Mouse (Mus musculus) layer of hippocampus, postnatal 10 days (tissue): ENCODE measurements around the gene Il15. TPM values are rescaled to one million over a fixed set of nuclear protein-coding genes. Genes with fewer than 3 reads are reported as not detected.

Experiments
- DNase-seq, 2 experiments: peaks; one replicate each; pipeline ENCODE4 v3.0.0; 2021; ENCODE audit warnings: low spot score in 2 of 2
- long read RNA-seq: library from polyadenylated mRNA; stranded (forward); transcript quantifications from one replicate; pipeline ENCODE4 v2.0.0, GENCODE M21; 2023
- total RNA-seq, 2 experiments: library from RNA; stranded (reverse); gene quantifications; 2 replicates each; pipeline ENCODE4 v1.2.3; 2021

The Il15 gene
- total RNA-seq: 1 to 10 TPM in 1 of 2 experiments, under 1 TPM in 1; 0.91 to 1.3 TPM
- long read RNA-seq, partial matches to known transcripts: 0 of 1 reads
- long read RNA-seq, other reads (novel, unspliced or antisense): 0 of 1 reads

- DNase-seq: peak; percentile 13 to 20
Measured at GRCm38 (mm10) chr8:82402686-82403330, at the start of gene Il15. TSS of gene Il15 (minus strand) at chr8:82403222.

- no peak for DNase-seq
Measured at GRCm38 (mm10) chr8:82444897-82445296, 41.9 kb upstream of the Il15 start.

GRCm38 (mm10) chr8:82416587-82417340 lies 13.7 kb upstream of the Il15 start:
- no peak for DNase-seq

- DNase-seq: no peak
Measured at GRCm38 (mm10) chr8:82415485-82415884, 12.5 kb upstream of the Il15 start.

GRCm38 (mm10) chr8:82410135-82410534 lies 7.1 kb upstream of the Il15 start:
- DNase-seq: no peak

- DNase-seq: no peak
Measured at GRCm38 (mm10) chr8:82407060-82407459, 4.0 kb upstream of the Il15 start.

- DNase-seq: no peak
Measured at GRCm38 (mm10) chr8:82404068-82404467, 1.0 kb upstream of the Il15 start.

- DNase-seq: peak; percentile 6 to 19
Measured at GRCm38 (mm10) chr8:82402261-82402685, 749 bp downstream of the Il15 start.

- no peak for DNase-seq
Measured at GRCm38 (mm10) chr8:82401490-82401889, 1.5 kb downstream of the Il15 start.

- DNase-seq: no peak
Measured at GRCm38 (mm10) chr8:82401059-82401458, 2.0 kb downstream of the Il15 start.

- no peak for DNase-seq
Measured at GRCm38 (mm10) chr8:82400376-82400775, 2.6 kb downstream of the Il15 start.

- no peak for DNase-seq
Measured at GRCm38 (mm10) chr8:82398546-82398945, 4.5 kb downstream of the Il15 start.

GRCm38 (mm10) chr8:82391258-82391657 lies 11.8 kb downstream of the Il15 start:
- no peak for DNase-seq

- DNase-seq: no peak
Measured at GRCm38 (mm10) chr8:82388356-82388902, 14.6 kb downstream of the Il15 start.

GRCm38 (mm10) chr8:82387614-82388013 lies 15.4 kb downstream of the Il15 start:
- DNase-seq: no peak

- no peak for DNase-seq
Measured at GRCm38 (mm10) chr8:82385867-82386266, 17.2 kb downstream of the Il15 start.

GRCm38 (mm10) chr8:82384458-82385234 lies 18.4 kb downstream of the Il15 start:
- DNase-seq: no peak

- no peak for DNase-seq
Measured at GRCm38 (mm10) chr8:82383346-82383745, 19.7 kb downstream of the Il15 start.

GRCm38 (mm10) chr8:82382316-82382715 lies 20.7 kb downstream of the Il15 start:
- no peak for DNase-seq

GRCm38 (mm10) chr8:82374470-82374869 lies 28.6 kb downstream of the Il15 start:
- DNase-seq: no peak

GRCm38 (mm10) chr8:82372846-82373245 lies 30.2 kb downstream of the Il15 start:
- no peak for DNase-seq
